Mouse (Mus musculus) layer of hippocampus, adult 8-10 months (tissue): ENCODE measurements at regions not wholly inside any gene's neighbourhood (a gene's known extent, or its start where the extent isn't known, plus 50 kb on each side); places are given as distances from the start of the nearest gene placed in this dataset.
A peak's percentile ranks its signal among the peaks of the same experiment; 100 is the strongest.

Experiments used
- DNase-seq, 2 experiments: peaks; one replicate each; pipeline ENCODE4 v3.0.0; 2022; ENCODE audit warnings: low spot score in 2 of 2

DNA sequence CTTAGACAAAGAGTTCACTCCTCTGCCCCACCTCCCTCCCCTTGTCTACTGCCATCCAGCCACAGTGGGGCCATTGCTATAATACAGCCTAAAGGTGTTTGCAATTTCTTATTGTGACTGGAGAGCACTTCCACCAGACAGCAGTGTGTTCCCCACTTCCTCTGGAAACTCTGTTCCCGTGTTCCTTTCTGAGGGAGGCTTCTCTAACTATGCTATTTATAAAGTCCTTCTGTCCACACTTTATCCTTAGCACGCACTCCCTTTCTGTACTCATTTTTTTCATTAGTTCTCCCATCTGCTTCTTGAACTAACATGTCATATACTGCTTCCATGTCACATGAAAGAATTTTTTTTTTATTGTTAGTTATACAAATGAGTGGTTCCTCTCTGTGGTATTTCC lies 52.0 kb upstream of the 4930432M17Rik start:
- DNase-seq: no peak

DNA sequence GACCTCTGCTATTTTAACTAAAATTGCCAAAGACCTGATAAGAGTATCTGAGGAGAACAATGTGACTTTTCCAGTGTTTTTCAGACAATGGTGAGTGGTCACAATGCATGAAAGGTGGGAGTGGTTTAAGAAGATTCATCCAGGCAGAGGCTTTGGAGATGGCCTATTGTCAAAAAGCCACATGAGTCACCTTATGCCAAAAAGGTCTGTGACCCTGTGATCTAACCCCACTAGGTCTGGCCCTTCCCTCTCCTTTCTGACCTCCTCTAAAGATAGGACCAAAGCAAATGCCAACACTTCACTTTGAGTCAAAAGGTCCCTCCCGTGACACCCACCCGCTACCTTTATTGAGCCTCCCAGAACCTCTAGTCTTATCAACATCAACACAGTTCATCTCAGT lies 52.4 kb upstream of the 4930432M17Rik start:
- DNase-seq: no peak

DNA sequence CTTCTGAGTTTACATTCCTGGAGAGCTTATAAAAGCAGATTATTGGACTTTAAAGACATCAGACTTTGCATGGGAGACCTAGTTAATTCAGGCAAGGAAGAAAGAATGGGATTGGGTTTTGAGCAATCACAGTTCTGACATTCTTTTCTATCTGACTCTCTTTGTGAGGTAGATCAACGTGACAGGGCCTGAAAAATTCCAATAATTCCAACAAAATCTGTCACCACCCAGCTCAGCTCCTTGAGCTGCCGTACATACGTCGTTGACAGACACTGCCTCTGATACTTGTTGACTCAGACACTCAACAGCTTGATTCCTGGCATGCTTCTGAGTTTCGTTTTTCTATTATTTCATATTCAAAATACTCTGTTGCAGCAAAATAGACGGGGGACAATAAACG lies 53.2 kb upstream of the 4930432M17Rik start:
- DNase-seq: no peak

DNA sequence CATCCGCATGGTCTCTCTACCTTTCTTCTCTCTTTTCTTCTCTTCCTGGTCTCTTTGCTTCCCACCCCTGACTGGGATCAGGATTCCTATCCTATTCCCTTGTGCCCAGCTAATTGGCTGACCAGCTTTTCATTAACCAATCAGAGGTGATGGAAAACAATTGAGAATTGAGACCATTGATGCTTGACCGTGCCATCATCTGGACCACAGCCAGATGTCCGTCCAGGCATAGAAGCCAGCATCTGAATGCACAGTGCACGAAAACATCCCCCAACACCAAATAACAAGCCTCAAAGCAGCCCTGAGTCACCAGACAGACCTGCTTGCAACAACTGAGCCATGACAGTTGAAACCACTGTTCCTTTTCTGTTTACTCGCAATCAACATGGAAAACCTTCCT lies 54.5 kb upstream of the 4930432M17Rik start:
- DNase-seq: no peak

- DNase-seq: no peak
Measured at GRCm38 (mm10) chr3:121614741-121615140, 55.8 kb upstream of the 4930432M17Rik start.

- no peak for DNase-seq
Measured at GRCm38 (mm10) chr3:121613224-121613623, 57.3 kb upstream of the 4930432M17Rik start.

GRCm38 (mm10) chr3:121609845-121610244 lies 60.7 kb upstream of the 4930432M17Rik start:
- DNase-seq: no peak

GRCm38 (mm10) chr3:121609090-121609489 lies 61.5 kb upstream of the 4930432M17Rik start:
- no peak for DNase-seq

DNA sequence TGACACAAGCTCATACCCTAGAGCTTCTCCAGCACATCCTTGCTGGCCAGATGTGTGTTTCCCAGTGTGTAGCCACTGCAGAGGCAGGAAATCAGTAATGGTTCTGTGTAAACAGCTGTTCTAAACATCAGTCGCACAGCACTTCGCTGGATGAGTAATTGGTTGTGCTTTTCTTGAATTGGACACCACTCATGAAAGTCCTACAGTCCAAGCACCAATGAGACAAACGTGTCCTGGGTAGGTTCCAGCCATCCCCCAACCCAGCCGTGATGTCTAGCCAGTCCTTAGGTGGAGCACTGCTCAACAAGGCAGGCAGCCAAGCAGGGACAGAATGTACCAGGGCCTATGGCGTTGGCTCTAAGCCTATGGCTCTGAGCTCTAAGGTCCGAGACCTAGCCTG lies 65.8 kb upstream of the 4930432M17Rik start:
- DNase-seq: no peak

- DNase-seq: peak; percentile 18 to 33
Measured at GRCm38 (mm10) chr3:121604081-121604480, 66.5 kb upstream of the 4930432M17Rik start.

GRCm38 (mm10) chr3:121602826-121603370 lies 67.7 kb upstream of the 4930432M17Rik start:
- no peak for DNase-seq

DNA sequence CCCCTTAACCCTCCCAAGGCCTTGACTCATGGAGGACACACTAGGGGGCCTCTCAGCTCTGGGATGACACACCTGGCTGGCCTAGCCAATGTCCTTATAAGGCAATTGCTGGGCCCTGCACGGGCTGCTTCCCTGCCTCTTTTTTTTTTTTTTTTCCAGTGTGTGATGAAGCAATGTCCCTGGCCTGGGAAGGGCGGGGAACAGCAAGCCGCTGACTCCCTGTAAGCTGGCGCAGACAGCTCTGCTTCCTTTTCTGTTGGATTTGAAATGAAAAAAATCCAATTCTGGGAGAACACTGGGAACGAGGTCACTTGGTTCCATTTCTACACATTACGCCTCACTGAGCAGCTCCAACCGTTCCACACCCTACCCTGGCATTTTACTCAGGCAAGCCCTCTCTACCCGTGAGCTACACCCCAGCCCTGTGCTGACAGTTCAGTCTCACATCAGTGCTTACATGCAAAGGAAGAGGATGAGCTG lies 68.4 kb upstream of the 4930432M17Rik start:
- DNase-seq: no peak

- no peak for DNase-seq
Measured at GRCm38 (mm10) chr3:121600841-121601240, 68.6 kb upstream of the Slc44a3 start.

GRCm38 (mm10) chr3:121600388-121600787 lies 68.2 kb upstream of the Slc44a3 start:
- DNase-seq: no peak

DNA sequence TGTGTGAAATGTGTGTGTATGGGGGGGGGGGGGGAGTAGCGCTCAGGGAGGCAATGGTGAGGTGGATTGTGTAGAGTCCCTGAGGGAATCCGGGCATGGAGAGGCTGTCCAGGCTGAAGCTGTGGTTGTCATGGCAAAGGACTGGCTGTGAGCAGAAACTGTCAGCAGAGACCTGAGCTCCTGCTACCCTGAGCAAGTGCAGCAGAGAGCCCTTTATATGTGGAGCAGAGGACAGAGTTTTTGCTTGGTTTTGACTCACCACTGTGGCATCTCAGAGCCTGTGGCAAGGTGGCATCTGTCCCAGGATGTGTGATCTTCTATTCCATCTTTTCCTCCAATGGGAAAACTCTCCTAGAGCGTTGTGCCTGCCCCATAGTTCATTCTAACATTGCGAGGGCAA lies 65.8 kb upstream of the Slc44a3 start:
- no peak for DNase-seq

DNA sequence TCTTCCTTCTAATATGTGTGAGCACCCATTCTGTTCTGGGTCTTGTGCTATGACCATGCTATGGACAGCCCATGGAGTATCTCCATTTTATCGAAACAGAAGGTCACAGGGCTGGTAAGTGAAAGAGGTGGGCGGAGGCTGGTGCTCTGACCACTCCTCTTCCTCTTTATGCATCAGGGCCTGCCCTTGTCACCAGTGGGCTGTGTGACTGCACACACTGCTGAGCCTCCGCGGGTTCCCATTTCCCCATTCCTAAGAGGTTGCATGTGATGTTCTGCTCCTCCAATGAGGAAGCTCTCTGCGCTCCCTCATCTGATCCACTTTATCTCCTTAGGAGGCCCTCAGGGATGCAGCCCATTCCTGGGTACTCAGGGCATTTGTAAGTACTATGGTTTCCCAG lies 65.0 kb upstream of the Slc44a3 start:
- DNase-seq: no peak

GRCm38 (mm10) chr3:121594580-121594979 lies 62.4 kb upstream of the Slc44a3 start:
- DNase-seq: no peak

DNA sequence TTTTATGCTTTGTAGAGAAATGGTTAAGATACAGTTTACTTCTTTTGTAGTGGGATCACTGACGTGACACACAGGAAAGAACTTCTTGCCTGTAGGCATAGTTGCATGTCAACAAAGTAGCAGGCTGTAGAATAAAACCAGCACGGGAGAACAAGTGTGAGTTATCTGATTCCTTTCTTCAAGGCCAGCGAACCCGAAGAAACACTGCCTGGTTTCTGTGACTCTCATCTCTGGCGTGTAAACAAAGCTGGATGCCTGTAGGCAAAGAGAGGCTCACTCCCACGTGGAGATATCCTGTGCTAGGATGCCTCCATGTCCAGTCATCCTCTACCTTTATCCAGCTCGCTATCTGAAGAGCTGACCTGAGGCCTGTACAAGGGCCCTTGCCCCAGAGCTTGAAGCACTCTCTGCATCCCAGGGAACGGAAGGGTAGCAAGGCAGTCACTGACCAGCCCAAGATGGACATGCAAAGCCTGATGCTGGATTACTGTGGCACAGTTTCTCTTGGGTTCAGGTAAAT lies 61.5 kb upstream of the Slc44a3 start:
- DNase-seq: no peak

GRCm38 (mm10) chr3:121593143-121593542 lies 60.9 kb upstream of the Slc44a3 start:
- DNase-seq: no peak

DNA sequence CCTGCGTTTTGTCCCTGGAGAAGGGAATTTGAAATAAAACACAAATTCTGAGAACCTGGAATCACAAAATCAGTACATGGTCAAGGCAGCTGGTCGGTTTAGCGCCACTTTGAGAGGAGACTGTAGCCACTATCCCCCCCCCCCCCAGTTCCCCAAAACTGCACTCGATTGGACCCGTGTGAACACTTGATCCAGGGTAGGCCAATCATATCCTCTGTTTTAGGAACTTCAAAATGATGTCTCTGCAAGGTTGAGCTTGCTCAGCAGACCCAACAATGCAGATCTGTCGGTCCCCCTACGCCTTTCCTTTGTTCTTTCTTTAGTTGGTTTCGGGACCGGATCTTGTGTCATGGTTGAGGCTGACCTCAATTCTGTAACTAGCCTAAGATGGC lies 57.3 kb upstream of the Slc44a3 start:
- no peak for DNase-seq

DNA sequence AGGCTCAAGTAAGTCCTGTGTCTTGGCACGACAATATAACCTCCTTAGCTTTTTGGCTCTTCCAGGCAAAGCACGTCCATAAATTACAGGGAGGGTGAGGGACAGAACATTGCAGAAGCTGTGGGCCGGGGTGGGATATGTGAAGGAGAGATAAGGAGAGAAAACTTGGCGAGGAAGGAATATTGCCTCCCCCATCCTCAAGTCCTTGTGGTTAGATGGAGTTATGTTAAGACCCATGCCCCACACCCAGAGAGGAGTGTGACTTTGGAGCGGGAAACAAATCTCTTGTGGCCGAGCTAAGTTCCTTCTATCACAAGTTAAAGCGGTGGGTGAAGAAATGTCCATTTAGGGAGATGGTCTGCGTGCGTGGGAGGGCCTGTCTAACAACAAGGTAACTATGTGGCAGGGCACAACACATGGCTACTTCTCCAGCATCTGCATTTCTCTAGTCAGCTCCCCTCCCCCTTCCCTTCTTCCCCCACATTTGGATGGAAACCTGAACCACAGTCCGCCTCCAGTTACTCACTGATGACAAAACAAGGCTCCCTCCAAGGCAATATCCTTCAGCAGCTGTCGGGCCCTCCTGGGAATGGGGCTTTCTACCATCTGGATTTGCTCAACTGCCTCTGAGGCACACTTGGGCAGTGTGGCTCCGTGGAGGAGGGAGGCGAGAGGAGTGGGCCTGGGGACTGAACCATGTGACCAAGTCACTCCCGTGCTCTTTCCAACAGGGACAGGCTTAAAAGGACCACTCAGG lies 56.7 kb upstream of the Slc44a3 start:
- no peak for DNase-seq

DNA sequence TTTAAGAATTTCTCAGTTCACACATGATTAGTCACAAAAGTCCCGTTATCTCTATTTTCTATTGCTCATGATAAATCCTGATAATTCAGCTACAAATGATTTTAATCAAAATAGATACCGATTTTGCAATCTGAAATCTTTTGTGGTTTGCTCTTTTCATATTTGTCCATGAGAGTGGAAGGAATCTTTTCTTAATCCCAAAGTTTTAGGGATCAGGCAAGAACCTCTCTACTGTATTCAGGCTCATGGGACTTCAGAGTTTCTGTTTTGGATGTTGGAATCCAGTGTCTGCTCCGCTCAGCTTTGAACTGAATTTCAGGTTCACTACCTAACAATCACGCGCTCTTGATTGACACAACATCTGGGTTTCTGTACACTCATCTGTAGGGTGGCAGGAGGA lies 53.1 kb upstream of the Slc44a3 start:
- DNase-seq: no peak

DNA sequence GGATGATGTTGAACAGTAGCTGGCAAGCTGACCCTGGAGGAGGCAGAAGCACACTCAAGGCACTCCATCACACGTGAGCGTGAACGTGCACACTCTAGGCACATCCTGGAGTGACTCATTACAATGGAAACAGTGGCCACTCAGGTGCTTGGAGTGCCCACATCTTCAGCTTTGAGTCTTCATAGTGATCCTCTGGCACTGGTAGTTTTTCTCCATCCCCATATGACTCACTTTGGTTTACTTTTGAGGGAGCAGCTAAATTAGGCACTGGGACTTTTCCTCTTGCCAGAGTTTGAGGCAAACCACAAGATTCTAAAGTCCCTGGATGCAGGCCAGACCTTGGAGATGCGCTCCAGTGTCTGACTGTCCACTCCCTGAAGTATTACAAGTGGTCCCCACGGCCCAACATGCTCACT lies 52.5 kb upstream of the Slc44a3 start:
- DNase-seq: no peak
